Mouse (Mus musculus) heart, adult 2 months (tissue): ENCODE data around the gene Acsf2.

Source experiments
- CTCF ChIP-seq: fragments of 200-600 bp; IDR thresholded peaks from 2 replicates; pipeline ENCODE4 v1.8.1; 2022; ENCODE audit warnings: antibody characterized with exemption, mild to moderate bottlenecking, moderate library complexity
- EP300 ChIP-seq: fragments of 200-500 bp; IDR thresholded peaks from 2 replicates; pipeline ENCODE4 v1.6.1; 2011; ENCODE audit warnings: low read depth, low read length, control low read depth; ENCODE audit not compliant: insufficient read depth
- POLR2A ChIP-seq: fragments of 200-500 bp; IDR thresholded peaks from 2 replicates; pipeline ENCODE4 v1.6.1; 2011; ENCODE audit warnings: mild to moderate bottlenecking, low read depth, low read length, control low read depth; ENCODE audit not compliant: insufficient read depth

DNA sequence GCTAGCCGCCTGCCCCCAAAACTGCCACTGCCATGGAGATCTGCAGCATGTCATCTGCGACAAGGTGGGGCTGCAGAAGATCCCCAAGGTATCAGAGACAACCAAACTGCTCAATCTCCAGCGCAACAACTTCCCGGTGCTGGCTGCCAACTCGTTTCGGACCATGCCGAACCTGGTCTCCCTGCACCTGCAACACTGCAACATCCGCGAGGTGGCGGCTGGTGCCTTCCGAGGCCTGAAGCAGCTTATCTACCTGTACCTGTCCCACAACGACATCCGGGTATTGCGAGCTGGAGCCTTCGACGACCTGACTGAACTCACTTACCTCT is 36.6 kb downstream of the Acsf2 start:
- TF ChIP-seq POLR2A: no peak
- no peak for TF ChIP-seq EP300
- TF ChIP-seq CTCF: no peak
